ENCODE assay signal across 8 mouse cellular contexts in genomic region chr10:127312356-127312676, GRCm38 (mm10). TPM values are rescaled to one million over a fixed set of nuclear protein-coding genes. Genes with fewer than 3 reads are reported as not detected.
DNase-seq lines count a peak whose midpoint lies in the region; ATAC-seq lines count a peak whose summit lies in the region.

No protein-coding gene starts in this region.

- peak; percentile 79 for DNase-seq in T-cell, adult 2 months (ENCODE audit: low spot score)
- peak; percentile 91 for DNase-seq in cerebellum, postnatal 14 days
- peak; percentile 61 to 73 for DNase-seq in frontal cortex, postnatal 14 days (ENCODE audit: low spot score in 2 of 2)
- DNase-seq in layer of hippocampus, postnatal 14 days (ENCODE audit: low spot score in 2 of 2) = peak; percentile 82 to 84
- DNase-seq in lung, postnatal 14 days = peak; percentile 91
- peak; percentile 63 for DNase-seq in ovary, postnatal 36 days (ENCODE audit: low spot score)
- DNase-seq in thymus, postnatal 14 days = peak; percentile 90

- WGBS in hindbrain, embryonic 13.5 days = 1% methylated on average over 4 of the region's 4 CpGs

- H3K9me3 ChIP-seq in hindbrain, embryonic 13.5 days = no peaks in the 10 kb centered on the region

- H3K36me3 ChIP-seq in hindbrain, embryonic 13.5 days = peaks cover 21% of the 10 kb centered on the region

- peaks cover 14% of the 10 kb centered on the region for H3K4me1 ChIP-seq in hindbrain, embryonic 13.5 days (replicated peaks)

- H3K4me3 ChIP-seq in hindbrain, embryonic 13.5 days = peak overlapping the region; percentile 70

- peak overlapping the region; percentile 81 for H3K27ac ChIP-seq in hindbrain, embryonic 13.5 days

- H3K9ac ChIP-seq in hindbrain, embryonic 13.5 days = peak overlapping the region; percentile 85

- ATAC-seq in hindbrain, embryonic 13.5 days (ENCODE audit: low FRiP score) = peak; percentile 21

- H3K27me3 ChIP-seq in hindbrain, embryonic 13.5 days = no peaks in the 10 kb centered on the region

- peak overlapping the region; percentile 82 for H3K4me2 ChIP-seq in hindbrain, embryonic 13.5 days

RNA-seq across cellular contexts. Expression of gene Mars, which starts 0.7 kb away (rescaled TPM):
- polyA plus RNA-seq in hindbrain, embryonic 13.5 days (2015; fragmentation: Nextera tagmentation; extraction: Ambion mirVana) = 116 and 119 TPM in 2 replicates
- 10 to 100 TPM; 56.3 to 59.4 TPM for total RNA-seq in layer of hippocampus, postnatal 14 days (2021)

RNA-seq across cellular contexts. Expression of gene Arhgap9, which starts 9.4 kb away (rescaled TPM):
- 1.0 and 1.1 TPM in 2 replicates for polyA plus RNA-seq in hindbrain, embryonic 13.5 days (2015; fragmentation: Nextera tagmentation; extraction: Ambion mirVana)
- 1 to 10 TPM in 1 of 2 experiments, under 1 TPM in 1; 0.99 to 1.1 TPM for total RNA-seq in layer of hippocampus, postnatal 14 days (2021)

RNA-seq across cellular contexts. Expression of gene Mbd6, which starts 23.5 kb away (rescaled TPM):
- polyA plus RNA-seq in hindbrain, embryonic 13.5 days (2015; fragmentation: Nextera tagmentation; extraction: Ambion mirVana) = 12.1 and 16.5 TPM in 2 replicates
- 10 to 100 TPM; 46.0 to 53.3 TPM for total RNA-seq in layer of hippocampus, postnatal 14 days (2021)

RNA-seq across cellular contexts. Expression of gene Gli1, which starts 29.5 kb away (rescaled TPM):
- polyA plus RNA-seq in hindbrain, embryonic 13.5 days (2015; fragmentation: Nextera tagmentation; extraction: Ambion mirVana) = 1.6 and 1.8 TPM in 2 replicates
- 1 to 10 TPM; 2.0 to 3.3 TPM for total RNA-seq in layer of hippocampus, postnatal 14 days (2021)

RNA-seq across cellular contexts. Expression of gene Inhbe, which starts 41.9 kb away (rescaled TPM):
- not detected in 2 replicates for polyA plus RNA-seq in hindbrain, embryonic 13.5 days (2015; fragmentation: Nextera tagmentation; extraction: Ambion mirVana)
- total RNA-seq in layer of hippocampus, postnatal 14 days (2021) = under 1 TPM in 1 of 2 experiments, not detected in 1; 0.07 TPM

Comparison
In these comparisons a context has a peak if more than half of its experiments do, and no peak if none do; other contexts are left out.
1. Peak in every context shown above with its lines: DNase-seq, ATAC-seq, H3K4me3 ChIP-seq and H3K27ac ChIP-seq.